Mouse (Mus musculus): ENCODE measurements at regions not wholly inside any gene's neighbourhood (a gene's known extent, or its start where the extent isn't known, plus 50 kb on each side); places are given as distances from the start of the nearest gene placed in this dataset.

DNA sequence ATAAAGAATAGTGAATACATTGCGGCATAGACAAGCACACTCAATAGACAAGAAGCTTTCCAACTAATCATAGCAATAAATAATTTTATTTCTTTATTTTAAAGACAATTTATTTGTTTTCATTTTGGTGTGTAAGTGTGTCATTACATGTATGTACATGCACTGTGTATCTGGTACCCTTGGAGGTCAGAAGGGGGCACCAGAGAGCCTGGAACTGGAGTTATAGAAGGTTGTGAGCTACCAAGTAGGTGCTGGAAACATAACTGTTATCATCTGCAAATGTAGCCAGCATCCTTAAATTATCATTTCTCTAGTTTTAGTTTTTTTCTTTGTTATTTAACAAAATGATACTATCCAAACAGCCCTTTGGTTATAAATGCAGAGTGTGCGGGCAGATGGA, 151.2 kb upstream of the Map3k1 start:
- no peak for TF ChIP-seq CTCF (IDR thresholded peaks at IDR 0.05; ENCODE audit: insufficient read depth, low read depth, low read length)
- TF ChIP-seq POLR2A (IDR thresholded peaks at IDR 0.05; ENCODE audit: insufficient read depth, low read depth, low read length), result no peak

All from olfactory bulb, adult 2 months (tissue).